Mouse (Mus musculus): ENCODE data around the gene Thap4.

DNA sequence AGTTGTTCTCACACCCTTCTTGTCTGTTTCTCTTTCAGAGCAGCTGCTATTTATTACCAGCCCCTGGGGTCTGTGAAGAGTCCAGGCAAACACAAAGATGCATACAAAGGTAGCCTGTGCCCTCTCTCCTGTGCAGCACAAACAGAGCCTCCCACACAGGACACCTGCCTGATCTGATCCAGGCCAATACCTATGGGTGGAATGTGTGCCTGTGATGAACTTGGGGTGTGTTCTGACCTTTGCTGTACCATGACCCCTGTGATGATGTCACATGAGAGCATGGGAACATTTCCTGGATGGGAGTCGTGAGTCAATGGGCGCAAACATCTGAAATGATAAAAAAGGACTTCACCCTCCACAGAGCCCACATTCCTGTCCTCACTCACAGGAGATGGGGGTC, 99.9 kb downstream of the Thap4 start:
- no peak for TF ChIP-seq CTCF (IDR thresholded peaks at IDR 0.05; ENCODE audit: low read depth, low read length)
- no peak for TF ChIP-seq POLR2A (IDR thresholded peaks at IDR 0.05; ENCODE audit: extremely low read depth, insufficient read depth, low read length)
